Mouse (Mus musculus): ENCODE data around the gene Frmd4a.

Gene Frmd4a

GRCm38 (mm10) chr2:4487280-4487679, 469.8 kb downstream of the Frmd4a start:
- DNase-seq (ENCODE audit: low spot score in 2 of 2): no peak

- no peak for DNase-seq (ENCODE audit: low spot score in 2 of 2)
Observed at GRCm38 (mm10) chr2:4490845-4491244, 473.3 kb downstream of the Frmd4a start.

GRCm38 (mm10) chr2:4492485-4493481, 475.3 kb downstream of the Frmd4a start:
- peak; percentile 14 to 66 for DNase-seq (ENCODE audit: low spot score in 2 of 2)

- DNase-seq (ENCODE audit: low spot score in 2 of 2): no peak
Observed at GRCm38 (mm10) chr2:4494478-4494877, 477.0 kb downstream of the Frmd4a start.

GRCm38 (mm10) chr2:4499257-4499656, 481.7 kb downstream of the Frmd4a start:
- DNase-seq (ENCODE audit: low spot score in 2 of 2): peak; percentile 44 to 79

GRCm38 (mm10) chr2:4499916-4500315, 482.4 kb downstream of the Frmd4a start:
- no peak for DNase-seq (ENCODE audit: low spot score in 2 of 2)

- no peak for DNase-seq (ENCODE audit: low spot score in 2 of 2)
Observed at GRCm38 (mm10) chr2:4501257-4502027, 483.9 kb downstream of the Frmd4a start.

GRCm38 (mm10) chr2:4504413-4504812, 486.9 kb downstream of the Frmd4a start:
- no peak for DNase-seq (ENCODE audit: low spot score in 2 of 2)

- no peak for DNase-seq (ENCODE audit: low spot score in 2 of 2)
Observed at GRCm38 (mm10) chr2:4505695-4506094, 488.2 kb downstream of the Frmd4a start.

GRCm38 (mm10) chr2:4506659-4507058, 489.1 kb downstream of the Frmd4a start:
- DNase-seq (ENCODE audit: low spot score in 2 of 2): no peak

- DNase-seq (ENCODE audit: low spot score in 2 of 2): no peak
Observed at GRCm38 (mm10) chr2:4507887-4508615, 490.5 kb downstream of the Frmd4a start.

GRCm38 (mm10) chr2:4508959-4509615, 491.6 kb downstream of the Frmd4a start:
- no peak for DNase-seq (ENCODE audit: low spot score in 2 of 2)

GRCm38 (mm10) chr2:4509739-4510138, 492.2 kb downstream of the Frmd4a start:
- no peak for DNase-seq (ENCODE audit: low spot score in 2 of 2)

- DNase-seq (ENCODE audit: low spot score in 2 of 2): no peak
Observed at GRCm38 (mm10) chr2:4510208-4511079, 492.9 kb downstream of the Frmd4a start.

- no peak for DNase-seq (ENCODE audit: low spot score in 2 of 2)
Observed at GRCm38 (mm10) chr2:4511080-4511386, 493.5 kb downstream of the Frmd4a start.

GRCm38 (mm10) chr2:4512607-4513006, 495.1 kb downstream of the Frmd4a start:
- DNase-seq (ENCODE audit: low spot score in 2 of 2): no peak

GRCm38 (mm10) chr2:4515910-4516309, 498.4 kb downstream of the Frmd4a start:
- DNase-seq (ENCODE audit: low spot score in 2 of 2): no peak

GRCm38 (mm10) chr2:4516819-4517552, 499.5 kb downstream of the Frmd4a start:
- no peak for DNase-seq (ENCODE audit: low spot score in 2 of 2)

- DNase-seq (ENCODE audit: low spot score in 2 of 2): no peak
Observed at GRCm38 (mm10) chr2:4517553-4518125, 500.1 kb downstream of the Frmd4a start.
